Mouse (Mus musculus) urinary bladder, adult 2 months (tissue): ENCODE measurements at regions not wholly inside any gene's neighbourhood (a gene's known extent, or its start where the extent isn't known, plus 50 kb on each side); places are given as distances from the start of the nearest gene placed in this dataset.

ENCODE experiments used
- DNase-seq: peaks from one replicate; pipeline ENCODE4 v3.0.0; 2022; ENCODE audit warnings: low spot score

DNA sequence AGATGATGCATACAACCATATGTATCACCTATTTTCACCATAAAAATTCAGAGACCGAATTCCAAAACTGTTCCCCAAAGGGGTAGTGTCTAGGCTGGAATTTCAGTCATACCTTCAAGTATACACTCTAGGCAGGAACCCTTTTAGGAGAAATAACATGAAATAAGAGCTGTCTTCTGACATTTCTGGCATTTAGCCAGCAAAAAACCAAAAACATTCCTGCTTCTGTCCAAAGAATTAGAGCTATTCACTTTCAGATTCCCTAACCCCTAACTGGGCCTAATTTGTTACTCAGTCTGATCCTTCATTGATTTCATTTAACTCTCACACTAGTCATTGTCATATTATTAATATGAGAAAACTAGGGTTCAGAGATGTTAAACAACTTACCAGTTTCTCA, 49.8 kb upstream of the Wdr75 start:
- DNase-seq, result no peak
